ENCODE assay signal across 27 mouse cellular contexts in genomic region chr4:34996616-34997015, GRCm38 (mm10).
DNase-seq lines count a peak whose midpoint lies in the region; ATAC-seq and TF ChIP-seq lines count a peak whose summit lies in the region.
"Had no signal": no experiment of that assay in that cellular context is flagged by ENCODE, and none has a peak within 500 bp of the region (broad histone marks: within the 10 kb centered on the region; RNA-seq: fewer than 3 reads in every experiment).

No protein-coding gene starts in this region.

- peaks cover 8% of the 10 kb centered on the region; the same call in 1 of the 2 replicates for H3K27me3 ChIP-seq in heart, embryonic 12.5 days (replicated peaks)
- H3K27me3 ChIP-seq in small intestine, adult 2 months (ENCODE audit: control insufficient read depth, insufficient read depth, low read length): no peaks in the 10 kb centered on the region
- H3K27me3 ChIP-seq: CH12.LX; forebrain, embryonic 13.5 days; hindbrain, embryonic 13.5 days; intestine, embryonic 15.5 days had no signal

- 60% methylated on average over 7 of the region's 7 CpGs for WGBS in heart, embryonic 12.5 days
- WGBS in small intestine, adult 2 months: 54% methylated on average over 7 of the region's 7 CpGs

- intact Hi-C loops in heart, postnatal 14 days (cut with DNase I): no loop called here

- TF ChIP-seq POLR2A in small intestine, adult 2 months (IDR thresholded peaks at IDR 0.05; ENCODE audit: low read depth, low read length): no peak

- no peak overlapping the region for H3K9ac ChIP-seq in heart, embryonic 12.5 days
- H3K9ac ChIP-seq: forebrain, embryonic 13.5 days; hindbrain, embryonic 13.5 days; intestine, embryonic 15.5 days had no signal

- no peak overlapping the region for H3K4me2 ChIP-seq in heart, embryonic 12.5 days
- H3K4me2 ChIP-seq: forebrain, embryonic 13.5 days; hindbrain, embryonic 13.5 days; intestine, embryonic 15.5 days had no signal

- no peak for DNase-seq in heart, postnatal 14 days
- DNase-seq in R1 (ENCODE audit: low read depth, low spot score): peak; percentile 85
- no peak for DNase-seq in layer of hippocampus, adult 9-10 months (ENCODE audit: low spot score)
- DNase-seq: adrenal gland, adult 8-10 months; adrenal gland, postnatal 25 days; cerebellum, adult 11-12 months; cerebellum, adult 8-10 months; cerebellum, postnatal 10 days; cerebellum, postnatal 36 days; embryo, embryonic 11 days; gastrocnemius, postnatal 10 days; gastrocnemius, postnatal 36 days; heart, adult 2 months; heart, postnatal 36 days had no signal

- no peak overlapping the region for H3K27ac ChIP-seq in heart, embryonic 12.5 days (ENCODE audit: poor library complexity, severe bottlenecking)
- H3K27ac ChIP-seq in small intestine, adult 2 months (ENCODE audit: insufficient read depth, low read depth, low read length): peak overlapping the region; percentile 35; the same call in 1 of the 2 replicates
- H3K27ac ChIP-seq: forebrain, embryonic 10.5 days; forebrain, embryonic 13.5 days; heart, adult 2 months; heart, embryonic 10.5 days; hindbrain, embryonic 10.5 days; hindbrain, embryonic 13.5 days; intestine, embryonic 15.5 days had no signal

- ATAC-seq in heart, embryonic 12.5 days (ENCODE audit: insufficient number of reproducible peaks, low FRiP score): 0 out of 2 replicates have a peak, but pooled peaks have one; percentile 45
- no peak for ATAC-seq in CD4-positive, CD25-positive, alpha-beta regulatory T cell, adult 4 months
- ATAC-seq: activated CD4-positive, CD25-positive, alpha-beta regulatory T cell, adult 4 months; forebrain, embryonic 13.5 days; forebrain, embryonic 16.5 days; hindbrain, embryonic 16.5 days; intestine, embryonic 15.5 days had no signal

- no peak for TF ChIP-seq CTCF in small intestine, adult 2 months (IDR thresholded peaks at IDR 0.05; ENCODE audit: extremely low read depth, insufficient read length, insufficient replicate concordance, low read depth, low read length)

- no peaks in the 10 kb centered on the region for H3K9me3 ChIP-seq in heart, embryonic 12.5 days (replicated peaks)
- H3K9me3 ChIP-seq: forebrain, embryonic 10.5 days; forebrain, embryonic 13.5 days; heart, embryonic 10.5 days; hindbrain, embryonic 10.5 days; hindbrain, embryonic 13.5 days; intestine, embryonic 15.5 days had no signal

- no peak overlapping the region for H3K4me3 ChIP-seq in heart, embryonic 12.5 days
- no peak overlapping the region for H3K4me3 ChIP-seq in small intestine, adult 2 months (ENCODE audit: low read depth, low read length)
- H3K4me3 ChIP-seq: forebrain, embryonic 10.5 days; forebrain, embryonic 13.5 days; heart, adult 2 months; heart, embryonic 10.5 days; hindbrain, embryonic 10.5 days; hindbrain, embryonic 13.5 days; intestine, embryonic 15.5 days had no signal

- peaks cover 25% of the 10 kb centered on the region for H3K4me1 ChIP-seq in heart, embryonic 12.5 days (replicated peaks)
- H3K4me1 ChIP-seq in small intestine, adult 2 months (ENCODE audit: control insufficient read depth, insufficient read depth, insufficient read length, low read length): peaks cover 16% of the 10 kb centered on the region

- no peaks in the 10 kb centered on the region for H3K36me3 ChIP-seq in heart, embryonic 12.5 days
- H3K36me3 ChIP-seq in small intestine, adult 2 months (ENCODE audit: control insufficient read depth, insufficient read depth, low read length): no peaks in the 10 kb centered on the region
- H3K36me3 ChIP-seq: forebrain, embryonic 10.5 days; heart, embryonic 10.5 days; hindbrain, embryonic 10.5 days; hindbrain, embryonic 13.5 days; intestine, embryonic 15.5 days had no signal
